Mouse (Mus musculus): ENCODE results near the gene Cacna2d4.

The Cacna2d4 gene

GRCm38 (mm10) chr6:119220297-119220696 lies 16.0 kb upstream of the Cacna2d4 start:
- CTCF ChIA-PET, result interaction anchor here (0.8 to 1.5 kb wide), 6 partner anchors 116 to 224 kb away, joined by 3 to 10 read pairs (median 3); no protein-coding TSS in a partner anchor

- CTCF ChIA-PET, result no interaction called here
These were observed 11.7 kb upstream of the Cacna2d4 start for GRCm38 (mm10) chr6:119224451-119225195.

- CTCF ChIA-PET, result no interaction called here
These were observed 11.1 kb upstream of the Cacna2d4 start for GRCm38 (mm10) chr6:119225226-119225625.

DNA sequence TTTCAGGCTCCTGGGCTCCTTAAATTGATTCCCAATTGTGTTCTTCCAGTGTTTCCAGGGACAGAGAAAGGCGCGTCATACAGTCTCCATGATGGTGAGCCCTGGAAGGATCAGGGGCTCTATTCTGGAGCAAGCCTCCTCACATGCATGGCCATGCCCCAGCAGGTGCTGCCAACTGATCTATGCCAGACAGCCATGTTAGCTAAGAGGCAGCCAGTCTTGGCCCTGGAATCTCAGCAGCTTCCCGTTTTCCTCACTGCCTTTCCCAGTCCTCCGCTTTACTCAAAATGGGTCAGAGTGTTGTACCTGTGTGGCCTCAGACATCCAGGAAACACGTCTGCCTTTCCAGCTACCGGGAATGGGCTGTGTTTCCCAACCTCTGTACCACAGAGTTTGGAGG lies 10.6 kb upstream of the Cacna2d4 start:
- CTCF ChIA-PET, result no interaction called here

- CTCF ChIA-PET, result no interaction called here
These were observed 9.3 kb upstream of the Cacna2d4 start for GRCm38 (mm10) chr6:119227001-119227400.

- CTCF ChIA-PET, result interaction anchor here (0.6 kb wide), 1 partner anchor 215 kb away, joined by 7 read pairs; no protein-coding TSS in a partner anchor
These were observed 7.3 kb upstream of the Cacna2d4 start for GRCm38 (mm10) chr6:119228861-119229603.

- CTCF ChIA-PET, result no interaction called here
These were observed 3.3 kb upstream of the Cacna2d4 start for GRCm38 (mm10) chr6:119233066-119233465.

DNA sequence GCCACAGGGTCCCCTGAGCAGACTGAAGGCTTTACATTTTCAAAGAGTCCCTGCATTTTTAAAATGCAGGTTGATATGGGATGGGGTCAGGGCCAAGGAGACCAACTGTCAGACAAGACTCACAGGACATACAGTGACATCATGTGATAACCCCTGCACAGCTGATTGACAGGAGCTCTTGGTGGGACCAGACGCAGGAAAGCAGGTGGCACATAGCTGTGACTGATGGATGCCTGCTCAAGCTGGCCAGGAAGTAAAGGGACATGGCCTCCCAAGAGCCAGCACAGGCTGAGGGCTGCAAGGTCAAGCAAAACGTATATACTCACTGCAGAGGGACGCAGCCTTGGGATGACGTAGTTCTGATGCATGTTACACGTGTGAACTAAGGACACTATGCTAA lies 885 bp upstream of the Cacna2d4 start:
- CTCF ChIA-PET, result no interaction called here

DNA sequence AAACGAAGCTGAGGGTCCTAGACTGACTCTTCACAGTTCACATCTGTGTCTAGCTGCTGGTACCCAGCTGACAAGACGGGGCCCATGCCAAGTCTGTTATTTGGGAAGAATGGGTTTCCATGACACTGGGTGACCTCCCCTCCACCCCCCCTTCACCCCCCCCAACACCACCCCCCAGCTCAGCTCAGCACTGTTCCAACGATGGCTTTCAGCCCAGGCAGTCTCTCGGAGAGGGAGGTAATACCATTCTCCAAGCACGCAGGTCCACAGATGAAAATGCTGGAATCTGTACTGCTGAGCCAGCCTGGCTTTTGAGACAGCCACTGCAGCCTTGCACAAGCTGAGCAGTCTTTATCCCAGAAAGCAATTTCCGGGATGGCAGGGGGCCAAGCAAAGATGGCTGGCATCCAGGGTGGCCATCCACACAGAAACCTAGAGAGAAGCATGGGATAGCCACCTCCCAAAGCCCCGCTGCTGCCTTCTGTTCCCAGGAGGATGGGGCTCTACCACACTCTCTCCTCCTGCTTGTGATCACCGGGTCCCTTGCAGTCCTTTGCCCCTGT lies 1.2 kb downstream of the Cacna2d4 start:
- CTCF ChIA-PET, result no interaction called here

DNA sequence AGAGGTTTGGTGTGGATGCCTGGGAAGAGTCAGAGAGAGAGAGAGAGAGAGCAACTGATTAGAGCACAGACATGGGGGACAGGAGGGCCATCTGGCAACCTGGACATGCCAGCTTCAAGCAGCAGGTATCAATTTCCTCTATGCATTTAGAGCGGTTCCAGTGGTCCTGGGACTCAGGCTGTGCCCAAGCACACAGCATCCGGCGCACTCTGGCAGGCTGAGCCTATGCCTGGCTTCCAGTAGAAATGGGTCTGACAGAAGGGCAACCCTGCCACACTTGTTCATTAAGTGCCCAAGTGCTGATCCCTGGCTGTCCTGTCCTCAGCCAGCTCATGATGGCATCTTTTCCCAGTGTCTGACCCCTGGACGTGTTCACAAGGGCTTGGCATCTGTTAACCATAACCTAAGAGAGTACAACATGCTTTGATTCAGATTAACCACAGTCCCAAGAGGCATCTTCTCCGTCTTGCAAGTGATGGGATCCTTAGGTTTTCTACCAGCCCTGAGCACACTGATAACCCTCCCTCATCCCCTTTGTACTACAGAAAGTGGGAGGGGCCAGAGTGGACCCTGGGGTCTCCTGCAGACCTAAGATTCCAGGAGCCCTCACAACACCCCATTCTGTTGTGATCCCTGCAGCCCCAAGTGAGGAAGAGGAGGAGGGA lies 3.1 kb downstream of the Cacna2d4 start:
- CTCF ChIA-PET, result no interaction called here

DNA sequence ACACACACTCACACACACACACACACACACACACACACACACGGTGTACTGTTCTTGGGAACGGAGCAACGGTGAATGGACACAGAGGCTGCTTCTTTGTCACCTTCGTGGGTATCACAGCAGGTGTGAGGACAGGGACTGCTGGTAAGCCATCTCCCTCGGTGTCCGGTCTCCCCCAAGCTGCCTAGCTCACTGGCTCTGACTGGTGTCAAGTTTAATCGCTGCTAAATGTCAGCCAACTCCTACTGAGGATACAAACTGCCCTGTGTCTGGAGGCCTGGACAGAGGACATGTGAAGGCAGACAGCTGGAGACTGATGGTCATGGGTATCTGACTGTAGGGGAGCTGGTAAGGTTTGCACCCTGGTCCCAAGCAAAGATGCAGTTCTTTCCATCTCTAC lies 3.9 kb downstream of the Cacna2d4 start:
- CTCF ChIA-PET, result no interaction called here

- CTCF ChIA-PET, result no interaction called here
These were observed 4.8 kb downstream of the Cacna2d4 start for GRCm38 (mm10) chr6:119240871-119241705.

DNA sequence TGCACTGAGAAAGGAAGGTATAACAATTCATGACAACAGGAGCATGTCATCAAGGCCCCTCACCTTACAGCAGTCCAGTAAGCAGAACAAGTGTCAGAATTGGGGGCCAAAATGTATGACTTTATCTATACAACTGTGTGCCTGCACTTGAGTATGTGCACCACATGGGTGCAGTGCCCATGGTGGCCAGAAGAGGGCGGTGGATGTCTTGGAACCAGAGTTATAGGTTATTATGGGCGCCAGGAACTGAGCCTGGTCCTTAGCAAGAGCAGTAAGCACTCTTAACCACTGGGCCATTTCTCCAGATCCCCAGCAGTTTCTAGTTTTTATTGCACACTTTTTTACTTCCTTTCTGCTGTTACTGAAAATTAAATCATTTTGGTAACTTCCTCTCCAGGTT lies 9.8 kb downstream of the Cacna2d4 start:
- CTCF ChIA-PET, result no interaction called here

GRCm38 (mm10) chr6:119248578-119248977 lies 12.3 kb downstream of the Cacna2d4 start:
- CTCF ChIA-PET, result no interaction called here

DNA sequence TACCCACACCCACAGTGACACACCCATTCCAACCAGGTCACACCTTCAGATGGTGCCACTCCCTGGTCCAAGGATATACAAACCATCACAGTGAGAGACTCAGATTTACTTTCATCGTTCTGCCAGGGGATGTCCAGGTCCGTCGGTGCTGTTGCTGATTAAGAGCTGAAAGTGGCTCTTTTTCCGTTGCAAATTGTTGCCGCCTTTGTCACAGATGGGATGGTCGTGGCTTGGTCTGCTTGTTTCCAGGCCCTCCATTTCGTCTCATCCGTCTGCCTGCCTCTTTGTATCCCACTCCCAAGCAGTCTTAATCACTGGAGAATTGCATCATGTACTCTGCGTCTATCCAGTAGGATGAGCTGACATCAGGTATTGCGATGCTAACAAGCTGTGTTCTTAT lies 13.4 kb downstream of the Cacna2d4 start:
- CTCF ChIA-PET, result no interaction called here

DNA sequence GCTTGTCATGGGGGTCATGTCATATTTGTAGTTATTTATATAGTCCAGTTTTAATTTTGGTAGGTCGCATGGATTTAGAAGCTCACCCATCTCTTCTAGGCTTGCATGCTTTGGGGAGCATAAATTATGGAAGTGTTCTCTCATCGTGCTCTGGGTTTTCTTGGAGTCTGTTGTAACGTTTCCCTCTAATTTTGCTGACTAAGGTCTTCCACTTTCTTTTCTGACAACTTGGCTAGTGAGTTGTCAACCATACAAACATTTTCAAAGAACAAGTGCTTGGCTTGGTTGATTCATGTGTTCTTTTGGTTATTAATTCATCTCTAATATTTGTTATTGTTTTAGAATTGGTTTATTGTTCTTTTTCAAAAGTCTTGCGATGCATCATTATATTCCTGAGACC lies 15.4 kb downstream of the Cacna2d4 start:
- CTCF ChIA-PET, result no interaction called here

DNA sequence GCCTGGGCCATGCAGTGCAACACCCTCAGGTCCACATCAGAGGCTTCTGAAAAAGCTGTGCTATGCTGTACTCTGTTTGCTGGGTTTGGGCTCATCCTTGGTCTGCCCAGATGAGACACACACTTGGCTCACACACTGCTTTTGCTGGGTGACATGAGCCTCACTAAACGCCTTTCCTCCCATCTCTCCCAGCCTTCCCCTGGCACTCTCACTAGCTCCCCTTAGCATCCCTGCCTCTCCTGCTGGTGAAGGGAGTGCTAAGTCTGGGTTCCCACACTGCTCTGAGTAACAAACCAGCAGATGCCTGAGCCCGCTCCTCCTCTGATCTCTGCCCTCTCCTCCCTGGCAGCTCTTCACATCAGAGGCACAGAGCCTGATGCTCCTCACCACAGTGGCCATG lies 40.4 kb downstream of the Cacna2d4 start:
- CTCF ChIA-PET, result no interaction called here

GRCm38 (mm10) chr6:119280761-119281160 lies 44.4 kb downstream of the Cacna2d4 start:
- CTCF ChIA-PET, result no interaction called here

DNA sequence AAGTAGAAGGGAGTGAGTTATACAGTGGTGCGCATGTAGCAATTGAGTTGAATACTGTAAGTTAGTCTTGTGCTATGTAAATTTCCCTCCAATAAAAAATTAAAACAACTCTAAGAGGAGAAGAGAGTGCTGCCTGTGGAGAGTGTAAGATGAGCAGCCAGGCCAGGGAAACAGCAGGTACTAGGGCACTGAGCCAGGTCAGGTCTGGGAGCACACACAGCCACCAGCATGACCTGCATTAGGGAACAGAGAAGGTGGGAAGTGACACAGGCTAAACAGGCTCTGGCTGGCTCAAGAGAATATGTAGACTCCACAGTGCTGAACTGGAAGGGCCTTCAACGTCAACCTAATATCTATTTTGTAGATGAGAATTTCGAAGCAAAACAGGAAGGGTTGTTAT lies 65.0 kb downstream of the Cacna2d4 start:
- CTCF ChIA-PET, result no interaction called here

- CTCF ChIA-PET, result no interaction called here
These were observed 67.0 kb downstream of the Cacna2d4 start for GRCm38 (mm10) chr6:119303331-119303730.

DNA sequence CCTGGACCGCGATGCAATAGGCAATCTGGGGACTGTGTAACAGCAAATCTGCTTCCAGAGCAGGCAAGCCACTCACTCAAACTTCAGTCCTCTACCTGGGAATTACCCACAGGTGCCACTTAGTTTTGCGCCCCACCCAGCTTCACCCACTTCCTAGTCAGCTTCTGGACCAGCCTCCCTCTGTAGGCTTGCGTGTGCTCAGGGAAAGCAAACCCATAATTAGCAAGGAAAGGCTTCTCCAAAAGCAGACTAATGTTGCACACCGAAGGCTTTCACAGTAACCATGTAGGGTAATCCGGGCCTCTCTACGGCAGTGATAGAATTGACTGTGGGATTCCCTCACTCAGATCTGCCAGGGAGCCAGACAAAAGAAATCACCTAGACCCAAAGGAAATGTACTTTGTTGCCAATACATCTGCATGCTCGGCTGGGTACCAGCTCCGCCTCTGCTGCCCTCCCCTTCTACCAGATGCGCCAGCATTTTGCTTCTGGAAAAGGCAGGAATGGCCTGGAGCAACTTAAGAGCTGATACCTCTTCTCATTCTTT lies 71.6 kb downstream of the Cacna2d4 start:
- CTCF ChIA-PET, result no interaction called here

Measured in spleen, embryonic (tissue).